Mouse (Mus musculus): ENCODE results near the gene BC029722. TPM values are rescaled to one million over a fixed set of nuclear protein-coding genes. Genes with fewer than 3 reads are reported as not detected.
"Not testable (repeated sequence)": the region's sequence is repeated elsewhere in the genome, so short reads cannot be mapped to it uniquely, and the experiment has no call there.

BC029722 gene
- total and polyA plus RNA-seq, 2 experiments from 2014 or later: 35.4 to 52.2 TPM

DNA sequence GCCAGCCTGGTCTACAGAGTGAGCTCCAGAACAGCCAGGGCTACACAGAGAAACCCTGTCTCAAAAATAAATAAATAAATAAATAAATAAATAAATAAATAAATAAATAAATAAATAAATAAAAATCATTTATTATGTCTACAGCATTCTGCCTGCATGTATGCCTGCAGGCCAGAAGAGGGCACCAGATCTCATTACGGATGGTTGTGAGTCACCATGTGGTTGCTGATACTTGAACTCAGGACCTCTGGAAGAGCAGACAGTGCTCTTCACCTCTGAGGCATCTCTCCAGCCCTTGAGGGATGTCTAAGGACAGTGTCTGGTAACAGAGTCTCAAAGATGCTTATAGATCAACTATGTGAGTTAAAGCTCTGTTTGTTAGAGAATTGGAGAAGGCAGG lies 12.9 kb upstream of the BC029722 start:
- WGBS: 74% methylated on average over 1 of the region's 1 CpGs
- H3K4me1 ChIP-seq (ENCODE audit: insufficient read depth, low read length); H3K27ac ChIP-seq; H3K27me3 ChIP-seq (ENCODE audit: insufficient read depth, low read length); H3K4me2 ChIP-seq (ENCODE audit: low read depth, low read length); H3K4me3 ChIP-seq (ENCODE audit: low read length); H3K36me3 ChIP-seq (ENCODE audit: insufficient read depth, low read length); ATAC-seq; DNase-seq (ENCODE audit: low spot score); H3K9ac ChIP-seq (replicated peaks; ENCODE audit: low read length); H3K9me3 ChIP-seq (ENCODE audit: low read length): not testable (repeated sequence)
- peak; percentile 33; the same call in 1 of the 2 replicates for TF ChIP-seq CTCF (IDR thresholded peaks at IDR 0.05; ENCODE audit: low read depth)

DNA sequence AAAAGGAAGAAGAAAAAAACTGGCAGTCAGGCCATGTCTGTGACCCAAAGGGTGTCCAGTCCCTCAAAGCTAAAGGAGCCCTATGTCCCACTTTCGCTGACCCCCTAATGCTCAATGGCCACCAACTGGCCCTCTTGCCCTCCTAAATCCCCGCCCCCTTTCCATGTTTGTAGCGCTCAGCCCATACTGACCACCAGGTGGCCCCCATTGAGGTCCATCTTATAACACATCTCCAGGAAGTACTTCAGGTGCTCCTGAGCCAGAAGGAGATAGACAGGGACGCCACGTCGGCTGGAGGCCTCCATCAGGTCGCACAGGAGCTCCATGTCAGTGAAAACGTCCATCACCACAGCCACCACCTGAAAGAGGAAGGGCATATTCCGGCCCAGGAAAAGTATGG lies 12.1 kb upstream of the BC029722 start:
- no peaks in the 10 kb centered on the region for H3K9me3 ChIP-seq (ENCODE audit: low read length)
- TF ChIP-seq CTCF (IDR thresholded peaks at IDR 0.05; ENCODE audit: low read depth): peak; percentile 53
- H3K27ac ChIP-seq: no peak overlapping the region
- ATAC-seq: no peak
- no peaks in the 10 kb centered on the region for H3K36me3 ChIP-seq (ENCODE audit: insufficient read depth, low read length)
- H3K4me3 ChIP-seq (ENCODE audit: low read length): no peak overlapping the region
- peaks cover 5% of the 10 kb centered on the region; the same call in 1 of the 2 replicates for H3K4me1 ChIP-seq (ENCODE audit: insufficient read depth, low read length)
- no peak overlapping the region for H3K4me2 ChIP-seq (ENCODE audit: low read depth, low read length)
- no peaks in the 10 kb centered on the region for H3K27me3 ChIP-seq (ENCODE audit: insufficient read depth, low read length)
- H3K9ac ChIP-seq (replicated peaks; ENCODE audit: low read length): no peak overlapping the region
- no peak for DNase-seq (ENCODE audit: low spot score)
- 64% methylated on average over 9 of the region's 9 CpGs for WGBS

DNA sequence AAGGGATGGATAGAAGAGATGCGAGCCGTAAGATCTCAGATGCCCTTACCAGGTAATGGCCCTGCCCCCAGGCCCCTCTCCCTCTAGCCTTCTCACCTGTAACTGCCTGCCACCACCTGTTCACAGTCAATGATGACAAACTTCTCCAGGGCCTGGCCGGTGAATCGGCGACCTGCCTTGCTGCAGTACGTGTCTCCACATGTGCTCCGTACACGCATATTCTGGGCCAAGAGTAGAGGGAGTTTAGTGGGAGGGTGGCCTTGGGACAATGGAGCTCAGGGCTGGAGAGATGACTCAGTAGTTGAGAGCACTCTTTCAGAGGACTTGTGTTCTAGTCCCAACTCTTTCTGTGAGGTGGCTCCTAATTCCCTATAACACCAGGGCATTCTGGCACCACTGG lies 11.6 kb upstream of the BC029722 start:
- Histone ChIP-seq H3K4me2 (ENCODE audit: low read depth, low read length) (no peak overlapping the region), H3K36me3 (ENCODE audit: insufficient read depth, low read length) (no peaks in the 10 kb centered on the region), H3K9ac (replicated peaks; ENCODE audit: low read length) (no peak overlapping the region), H3K4me3 (ENCODE audit: low read length) (no peak overlapping the region), H3K9me3 (ENCODE audit: low read length) (no peaks in the 10 kb centered on the region), H3K27me3 (ENCODE audit: insufficient read depth, low read length) (no peaks in the 10 kb centered on the region), H3K4me1 (ENCODE audit: insufficient read depth, low read length) (peaks cover 5% of the 10 kb centered on the region; the same call in 1 of the 2 replicates), H3K27ac (no peak overlapping the region)
- no peak for TF ChIP-seq CTCF (IDR thresholded peaks at IDR 0.05; ENCODE audit: low read depth)
- 89% methylated on average over 8 of the region's 8 CpGs for WGBS
- ATAC-seq: no peak
- DNase-seq (ENCODE audit: low spot score): no peak

DNA sequence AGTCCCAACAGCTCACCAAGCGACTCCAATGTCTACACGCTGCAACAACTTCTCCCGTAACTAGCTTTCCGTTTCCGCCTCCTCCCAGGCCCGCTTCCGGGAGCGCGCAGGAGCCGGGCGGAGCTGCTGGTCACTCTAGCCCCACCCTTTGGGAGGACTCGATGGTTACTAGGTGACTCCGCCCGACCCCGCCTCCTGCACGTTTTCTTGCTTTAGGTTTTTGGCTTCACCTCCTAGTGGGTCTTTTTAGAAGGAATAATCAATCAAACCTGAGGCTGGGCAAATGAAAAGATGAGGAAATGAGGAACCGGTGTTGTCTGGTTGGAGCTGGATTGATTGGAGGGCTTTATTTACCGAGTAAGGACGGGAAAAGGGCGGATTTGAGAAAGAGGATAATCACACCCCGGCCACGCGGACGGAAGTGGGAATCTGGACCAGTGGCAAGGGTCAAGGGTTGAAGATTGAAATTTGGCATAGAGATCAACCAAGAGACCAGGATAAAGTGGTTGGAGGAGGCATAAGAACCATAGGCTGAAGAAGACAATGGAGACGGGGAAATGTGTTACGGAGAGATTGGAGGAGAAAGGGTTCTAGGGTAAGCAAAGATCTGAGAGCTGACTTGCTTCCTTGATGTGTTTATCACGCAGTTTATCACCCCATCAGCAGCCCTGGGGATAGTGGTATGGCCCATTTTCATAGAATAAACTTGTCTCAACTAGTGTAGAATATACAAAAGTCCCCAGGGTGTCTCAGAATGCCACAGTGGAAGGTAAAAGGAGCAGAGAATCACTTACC lies 7.6 kb upstream of the BC029722 start, which contains the start of gene Eif6:
Gene Eif6, minus strand, starts transcription at position 296 of the 795 bp plus-strand sequence.
- Histone ChIP-seq H3K36me3 (ENCODE audit: insufficient read depth, low read length) (peaks cover 20% of the 10 kb centered on the region; the same call in 1 of the 2 replicates), H3K4me2 (ENCODE audit: low read depth, low read length) (peak within 1 kb of the TSS; percentile 84), H3K9me3 (ENCODE audit: low read length) (no peaks in the 10 kb centered on the region), H3K4me1 (ENCODE audit: insufficient read depth, low read length) (peaks cover 5% of the 10 kb centered on the region; the same call in 1 of the 2 replicates), H3K4me3 (ENCODE audit: low read length) (peak within 1 kb of the TSS; percentile 66), H3K9ac (replicated peaks; ENCODE audit: low read length) (peak within 1 kb of the TSS; percentile 74), H3K27me3 (ENCODE audit: insufficient read depth, low read length) (no peaks in the 10 kb centered on the region), H3K27ac (peak within 1 kb of the TSS; percentile 84)
- WGBS: 1% methylated on average over 27 of the region's 27 CpGs
- DNase-seq (ENCODE audit: low spot score) (peak; percentile 95), ATAC-seq (peak; percentile 95)
- TF ChIP-seq CTCF (IDR thresholded peaks at IDR 0.05; ENCODE audit: low read depth): no peak

DNA sequence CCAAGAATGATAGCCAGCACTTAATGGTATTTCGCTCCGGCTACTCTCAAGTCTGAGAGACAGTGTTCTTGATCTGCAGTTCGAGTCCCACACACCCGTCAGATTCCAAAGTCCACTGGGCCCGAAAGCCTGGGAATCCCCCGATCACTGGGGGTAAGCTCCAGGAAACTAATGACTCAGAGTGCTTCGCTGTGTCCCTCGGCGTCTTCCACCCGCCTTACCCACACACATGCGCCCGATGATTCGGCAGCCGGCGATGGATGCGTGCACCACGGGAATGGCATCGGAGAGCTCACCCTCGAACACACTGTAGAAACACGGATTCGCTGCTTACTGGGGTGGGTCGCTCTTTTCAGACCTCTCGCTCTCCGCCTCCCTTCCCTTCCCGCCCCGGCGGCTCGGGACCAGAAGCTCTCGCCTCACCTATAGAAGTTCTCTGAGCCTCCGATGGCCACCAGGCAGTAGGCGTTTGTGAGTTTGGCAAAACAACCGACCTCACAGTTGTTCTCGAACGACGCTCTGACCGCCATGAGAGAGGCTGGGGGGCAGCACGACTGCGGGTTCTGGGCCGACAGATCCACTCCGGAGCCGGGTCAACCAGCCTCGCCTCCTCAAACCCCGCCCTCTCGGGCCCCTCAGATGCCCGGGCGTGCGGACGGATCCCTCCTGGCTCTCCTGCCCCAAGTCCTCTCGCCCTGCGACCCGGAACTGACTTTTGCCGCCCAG lies 6.8 kb upstream of the BC029722 start:
- Histone ChIP-seq H3K27ac (peak overlapping the region; percentile 84), H3K36me3 (ENCODE audit: insufficient read depth, low read length) (peaks cover 26% of the 10 kb centered on the region; the same call in 1 of the 2 replicates), H3K4me2 (ENCODE audit: low read depth, low read length) (peak overlapping the region; percentile 84), H3K9me3 (ENCODE audit: low read length) (no peaks in the 10 kb centered on the region), H3K4me3 (ENCODE audit: low read length) (peak overlapping the region; percentile 66), H3K27me3 (ENCODE audit: insufficient read depth, low read length) (no peaks in the 10 kb centered on the region), H3K9ac (replicated peaks; ENCODE audit: low read length) (peak overlapping the region; percentile 74), H3K4me1 (ENCODE audit: insufficient read depth, low read length) (peaks cover 5% of the 10 kb centered on the region; the same call in 1 of the 2 replicates)
- 3% methylated on average over 52 of the region's 52 CpGs for WGBS
- DNase-seq (ENCODE audit: low spot score) (no peak), ATAC-seq (no peak; the same call in 1 of the 2 replicates)
- TF ChIP-seq CTCF (IDR thresholded peaks at IDR 0.05; ENCODE audit: low read depth): no peak

DNA sequence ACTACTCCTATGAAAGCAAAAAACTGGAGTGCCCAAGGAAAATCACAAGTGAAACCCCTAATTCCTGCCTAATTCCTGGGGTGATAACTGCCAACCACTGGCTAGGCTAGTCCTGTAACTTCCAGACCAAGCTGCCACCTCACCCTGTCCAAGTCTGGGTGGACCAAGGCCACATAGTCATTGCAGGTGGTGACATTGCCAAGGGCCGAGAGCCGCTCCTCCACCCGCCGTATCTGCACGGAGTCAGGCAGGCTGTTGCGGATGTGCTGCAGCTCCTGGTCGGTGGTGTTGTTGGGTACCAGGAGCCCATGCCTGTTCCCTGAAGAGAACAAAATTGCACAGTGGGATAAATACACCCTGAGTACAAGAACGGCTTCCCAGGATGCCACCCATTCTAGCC lies 4.5 kb upstream of the BC029722 start:
- H3K4me1 ChIP-seq (ENCODE audit: insufficient read depth, low read length): peaks cover 15% of the 10 kb centered on the region
- DNase-seq (ENCODE audit: low spot score) (no peak), ATAC-seq (no peak)
- H3K27ac ChIP-seq: no peak overlapping the region
- peaks cover 31% of the 10 kb centered on the region for H3K36me3 ChIP-seq (ENCODE audit: insufficient read depth, low read length)
- H3K4me2 ChIP-seq (ENCODE audit: low read depth, low read length): no peak overlapping the region
- H3K9me3 ChIP-seq (ENCODE audit: low read length): no peaks in the 10 kb centered on the region
- no peaks in the 10 kb centered on the region for H3K27me3 ChIP-seq (ENCODE audit: insufficient read depth, low read length)
- 93% methylated on average over 8 of the region's 8 CpGs for WGBS
- no peak overlapping the region for H3K9ac ChIP-seq (replicated peaks; ENCODE audit: low read length)
- H3K4me3 ChIP-seq (ENCODE audit: low read length): no peak overlapping the region
- TF ChIP-seq CTCF (IDR thresholded peaks at IDR 0.05; ENCODE audit: low read depth): no peak
